Mouse (Mus musculus): ENCODE measurements around the gene Tmem174. TPM values are rescaled to one million over a fixed set of nuclear protein-coding genes. Genes with fewer than 3 reads are reported as not detected.

Gene Tmem174
- total and polyA plus RNA-seq, 2 experiments from 2014 or later, result not detected

DNA sequence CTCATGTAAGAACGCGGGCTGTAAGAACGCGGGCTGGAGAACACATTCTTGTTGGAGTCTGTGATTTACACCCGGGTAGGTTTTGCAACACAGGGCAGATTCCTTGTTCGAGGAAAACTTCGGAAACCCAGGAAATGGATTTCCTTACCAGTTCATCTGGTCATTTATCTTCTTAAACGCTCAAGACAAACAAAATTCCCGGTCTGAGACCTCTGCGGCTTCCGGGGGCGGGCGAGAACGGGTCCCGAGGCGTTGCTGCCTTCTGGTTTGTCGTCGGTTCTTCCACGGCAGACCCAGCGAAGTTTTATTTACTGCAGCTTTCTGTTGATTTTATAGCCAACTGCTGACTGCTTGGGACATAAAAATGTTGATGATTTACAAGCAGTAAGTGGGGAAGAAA is 10.5 kb downstream of the Tmem174 start:
- 91% methylated on average over 20 of the region's 20 CpGs for WGBS
- H3K9me3 ChIP-seq (ENCODE audit: low read length), result no peaks in the 10 kb centered on the region
- H3K4me3 ChIP-seq (ENCODE audit: low read depth, low read length), result no peak overlapping the region
- ATAC-seq (ENCODE audit: low FRiP score) (no peak), DNase-seq (ENCODE audit: low spot score) (no peak)
- no peak overlapping the region for H3K4me2 ChIP-seq (ENCODE audit: low read depth, low read length, poor library complexity, severe bottlenecking)
- TF ChIP-seq CTCF (IDR thresholded peaks at IDR 0.05), result no peak
- H3K4me1 ChIP-seq (ENCODE audit: insufficient read depth, low read length), result no peaks in the 10 kb centered on the region
- no peak overlapping the region for H3K27ac ChIP-seq (ENCODE audit: low read depth, low read length)
- no peak overlapping the region for H3K9ac ChIP-seq (replicated peaks; ENCODE audit: low read length, poor library complexity, severe bottlenecking)
- H3K27me3 ChIP-seq (ENCODE audit: insufficient read depth, low read length), result no peaks in the 10 kb centered on the region
- H3K36me3 ChIP-seq (ENCODE audit: insufficient read depth, low read length), result no peaks in the 10 kb centered on the region

DNA sequence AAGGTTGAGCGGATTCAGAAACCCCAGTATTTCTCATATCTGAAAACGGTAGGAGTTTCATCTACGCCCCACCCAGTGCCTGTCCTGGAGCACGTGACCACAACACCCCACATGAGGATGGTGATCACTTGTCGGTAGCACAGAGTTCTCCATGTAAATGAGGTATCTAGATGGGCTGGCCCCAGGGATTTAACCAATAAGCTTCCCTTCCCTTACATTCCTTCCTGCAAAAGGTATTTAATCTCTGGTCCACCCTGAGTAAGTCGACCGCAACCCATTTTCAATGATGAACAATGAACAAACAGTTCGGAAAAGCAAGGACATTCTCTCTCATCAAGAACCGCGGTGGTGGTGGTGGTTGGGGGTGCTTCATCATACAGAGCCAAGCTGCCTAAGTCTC is 12.7 kb downstream of the Tmem174 start:
- Histone ChIP-seq H3K9me3 (ENCODE audit: low read length) (no peaks in the 10 kb centered on the region), H3K9ac (replicated peaks; ENCODE audit: low read length, poor library complexity, severe bottlenecking) (no peak overlapping the region), H3K36me3 (ENCODE audit: insufficient read depth, low read length) (no peaks in the 10 kb centered on the region), H3K27me3 (ENCODE audit: insufficient read depth, low read length) (no peaks in the 10 kb centered on the region), H3K4me2 (ENCODE audit: low read depth, low read length, poor library complexity, severe bottlenecking) (no peak overlapping the region), H3K4me1 (ENCODE audit: insufficient read depth, low read length) (no peaks in the 10 kb centered on the region), H3K27ac (ENCODE audit: low read depth, low read length) (no peak overlapping the region), H3K4me3 (ENCODE audit: low read depth, low read length) (no peak overlapping the region)
- 88% methylated on average over 10 of the region's 10 CpGs for WGBS
- ATAC-seq (ENCODE audit: low FRiP score) (no peak), DNase-seq (ENCODE audit: low spot score) (no peak)
- no peak for TF ChIP-seq CTCF (IDR thresholded peaks at IDR 0.05)

DNA sequence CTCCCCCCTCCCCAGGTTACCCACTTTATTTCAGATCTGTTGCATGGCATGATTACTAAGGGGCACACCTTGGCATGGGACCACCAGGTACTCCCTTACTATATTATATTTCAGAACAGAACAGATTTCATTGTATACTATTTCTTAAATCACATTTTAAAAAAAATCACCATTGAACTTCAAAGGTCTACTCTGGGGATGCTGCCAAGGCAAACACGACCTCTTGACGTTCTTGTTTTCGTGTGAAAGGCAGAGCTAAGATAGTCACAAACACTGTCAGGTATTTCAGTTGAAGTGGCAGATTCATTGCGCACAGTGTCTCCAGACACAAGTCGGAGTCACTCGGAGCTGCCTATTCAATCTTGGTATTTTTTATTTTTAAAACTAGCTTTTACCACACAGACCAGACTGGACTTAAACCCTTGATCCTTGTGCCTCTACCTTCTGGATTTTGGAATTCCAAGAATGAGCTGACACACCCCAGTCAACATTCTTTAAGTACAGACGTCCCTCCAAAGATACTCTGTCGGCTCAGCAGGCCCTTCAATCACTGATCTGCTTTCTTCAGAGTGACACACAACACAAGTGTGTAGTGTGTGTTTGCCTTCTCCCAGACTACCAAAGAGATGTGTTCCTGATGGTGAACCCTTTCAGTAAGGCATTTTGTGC is 14.2 kb downstream of the Tmem174 start:
- 71% methylated on average over 8 of the region's 8 CpGs for WGBS
- Histone ChIP-seq H3K4me1 (ENCODE audit: insufficient read depth, low read length) (no peaks in the 10 kb centered on the region), H3K36me3 (ENCODE audit: insufficient read depth, low read length) (no peaks in the 10 kb centered on the region), H3K4me2 (ENCODE audit: low read depth, low read length, poor library complexity, severe bottlenecking) (no peak overlapping the region), H3K4me3 (ENCODE audit: low read depth, low read length) (no peak overlapping the region), H3K9me3 (ENCODE audit: low read length) (no peaks in the 10 kb centered on the region), H3K27ac (ENCODE audit: low read depth, low read length) (no peak overlapping the region), H3K9ac (replicated peaks; ENCODE audit: low read length, poor library complexity, severe bottlenecking) (no peak overlapping the region), H3K27me3 (ENCODE audit: insufficient read depth, low read length) (0 out of 2 replicates have a peak, but pooled peaks cover under 1% of the 10 kb centered on the region)
- no peak for TF ChIP-seq CTCF (IDR thresholded peaks at IDR 0.05)
- no peak for ATAC-seq (ENCODE audit: low FRiP score)
- DNase-seq (ENCODE audit: low spot score), result no peak

DNA sequence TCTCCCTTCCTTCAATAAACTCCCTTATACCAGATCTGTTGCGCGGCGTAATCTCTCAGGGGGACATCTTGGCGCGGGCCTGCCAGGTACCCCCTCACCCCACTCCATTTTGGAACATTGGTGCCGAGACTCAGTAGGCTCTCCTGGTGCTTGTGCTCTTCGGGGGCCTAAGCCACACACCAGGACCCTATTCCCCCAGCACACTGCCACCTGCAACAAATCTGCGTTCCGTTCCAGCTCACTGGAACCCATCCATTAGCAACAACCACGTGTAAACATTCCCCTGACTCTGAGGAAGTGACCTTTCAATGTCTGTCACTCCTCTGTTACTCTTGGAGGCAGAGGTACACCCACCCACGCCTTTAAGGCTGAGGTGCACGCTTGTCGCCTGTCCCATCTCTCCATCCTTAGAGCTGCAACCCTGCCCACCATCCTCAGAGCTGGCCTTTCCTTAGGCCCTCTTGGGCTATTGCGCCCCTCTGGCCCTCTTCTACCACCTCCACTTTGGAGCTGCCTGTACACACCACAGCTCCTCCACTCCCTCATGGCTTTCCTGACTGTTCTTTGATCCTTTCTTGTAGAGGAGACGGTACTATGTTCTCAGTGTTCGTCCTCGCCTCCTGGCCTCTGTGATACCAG is 19.7 kb downstream of the Tmem174 start:
- Histone ChIP-seq H3K9me3 (ENCODE audit: low read length) (no peaks in the 10 kb centered on the region), H3K36me3 (ENCODE audit: insufficient read depth, low read length) (no peaks in the 10 kb centered on the region), H3K27ac (ENCODE audit: low read depth, low read length) (no peak overlapping the region), H3K9ac (replicated peaks; ENCODE audit: low read length, poor library complexity, severe bottlenecking) (no peak overlapping the region), H3K27me3 (ENCODE audit: insufficient read depth, low read length) (0 out of 2 replicates have a peak, but pooled peaks cover 5% of the 10 kb centered on the region), H3K4me2 (ENCODE audit: low read depth, low read length, poor library complexity, severe bottlenecking) (no peak overlapping the region), H3K4me3 (ENCODE audit: low read depth, low read length) (no peak overlapping the region), H3K4me1 (ENCODE audit: insufficient read depth, low read length) (no peaks in the 10 kb centered on the region)
- no peak for TF ChIP-seq CTCF (IDR thresholded peaks at IDR 0.05)
- WGBS, result 83% methylated on average over 17 of the region's 17 CpGs
- DNase-seq (ENCODE audit: low spot score) (no peak), ATAC-seq (ENCODE audit: low FRiP score) (no peak)

DNA sequence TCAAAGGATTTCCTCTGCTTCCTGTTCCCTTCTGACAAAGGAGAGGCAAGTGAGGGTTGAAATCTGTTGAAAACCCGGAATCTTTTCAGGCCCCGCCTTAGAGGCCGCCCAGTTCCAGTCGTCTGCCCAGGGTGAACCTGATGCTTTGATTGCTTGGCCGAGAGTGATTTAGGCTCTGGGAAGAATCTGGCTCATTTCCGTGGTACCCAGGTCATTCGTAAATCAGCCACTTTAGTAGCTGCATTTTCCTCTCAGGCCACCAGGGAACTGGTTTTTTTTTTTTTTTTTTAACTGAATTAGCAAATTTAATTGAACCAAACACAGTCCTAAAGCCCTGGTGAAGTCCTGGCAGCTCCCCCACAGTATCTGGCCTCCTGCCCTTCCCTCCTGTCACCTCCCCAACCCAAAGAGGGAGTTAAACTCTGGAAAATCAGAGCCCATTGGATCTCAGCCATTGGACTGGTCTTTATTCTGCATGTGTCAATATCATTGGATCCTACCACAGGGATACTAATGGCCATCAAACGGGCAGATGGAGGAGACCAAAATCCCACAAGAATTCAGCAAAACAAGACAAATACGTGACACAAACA is 29.2 kb downstream of the Tmem174 start:
- H3K4me2 ChIP-seq (ENCODE audit: low read depth, low read length, poor library complexity, severe bottlenecking), result no peak overlapping the region
- 73% methylated on average over 9 of the region's 9 CpGs for WGBS
- H3K4me1 ChIP-seq (ENCODE audit: insufficient read depth, low read length), result no peaks in the 10 kb centered on the region
- H3K4me3 ChIP-seq (ENCODE audit: low read depth, low read length), result no peak overlapping the region
- H3K27me3 ChIP-seq (ENCODE audit: insufficient read depth, low read length), result no peaks in the 10 kb centered on the region
- ATAC-seq (ENCODE audit: low FRiP score) (no peak), DNase-seq (ENCODE audit: low spot score) (no peak)
- no peaks in the 10 kb centered on the region for H3K36me3 ChIP-seq (ENCODE audit: insufficient read depth, low read length)
- TF ChIP-seq CTCF (IDR thresholded peaks at IDR 0.05), result no peak
- no peaks in the 10 kb centered on the region for H3K9me3 ChIP-seq (ENCODE audit: low read length)
- H3K27ac ChIP-seq (ENCODE audit: low read depth, low read length), result no peak overlapping the region
- no peak overlapping the region for H3K9ac ChIP-seq (replicated peaks; ENCODE audit: low read length, poor library complexity, severe bottlenecking)

DNA sequence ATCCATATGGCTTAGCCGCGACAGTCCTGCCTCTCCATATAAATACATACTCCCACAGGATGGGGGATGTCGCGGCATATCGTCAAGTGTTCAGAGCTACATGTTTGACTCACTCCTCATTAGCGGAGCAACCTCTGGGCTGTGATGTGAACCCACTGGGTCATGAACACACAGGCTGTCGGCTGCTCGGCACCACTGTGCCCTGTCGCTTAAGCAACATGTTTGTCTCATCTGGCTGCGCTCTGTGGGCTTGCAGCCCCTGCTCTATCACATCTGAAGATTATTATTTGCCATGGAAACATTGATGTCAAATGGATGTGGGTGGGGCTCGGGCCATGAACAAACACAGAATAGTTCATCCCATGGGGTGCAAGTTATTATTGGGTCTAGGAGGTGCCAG is 33.4 kb downstream of the Tmem174 start:
- no peaks in the 10 kb centered on the region for H3K4me1 ChIP-seq (ENCODE audit: insufficient read depth, low read length)
- no peak overlapping the region for H3K4me3 ChIP-seq (ENCODE audit: low read depth, low read length)
- no peak overlapping the region for H3K27ac ChIP-seq (ENCODE audit: low read depth, low read length)
- peaks cover 3% of the 10 kb centered on the region; the same call in 1 of the 2 replicates for H3K27me3 ChIP-seq (ENCODE audit: insufficient read depth, low read length)
- no peak overlapping the region for H3K9ac ChIP-seq (replicated peaks; ENCODE audit: low read length, poor library complexity, severe bottlenecking)
- 81% methylated on average over 11 of the region's 11 CpGs for WGBS
- no peaks in the 10 kb centered on the region for H3K9me3 ChIP-seq (ENCODE audit: low read length)
- no peak for TF ChIP-seq CTCF (IDR thresholded peaks at IDR 0.05)
- no peak for ATAC-seq (ENCODE audit: low FRiP score)
- no peak for DNase-seq (ENCODE audit: low spot score)
- no peaks in the 10 kb centered on the region for H3K36me3 ChIP-seq (ENCODE audit: insufficient read depth, low read length)
- no peak overlapping the region for H3K4me2 ChIP-seq (ENCODE audit: low read depth, low read length, poor library complexity, severe bottlenecking)

Data from midbrain, postnatal 0 days (tissue).